18 mouse cellular contexts compared by ENCODE assay signal in the genomic region with DNA sequence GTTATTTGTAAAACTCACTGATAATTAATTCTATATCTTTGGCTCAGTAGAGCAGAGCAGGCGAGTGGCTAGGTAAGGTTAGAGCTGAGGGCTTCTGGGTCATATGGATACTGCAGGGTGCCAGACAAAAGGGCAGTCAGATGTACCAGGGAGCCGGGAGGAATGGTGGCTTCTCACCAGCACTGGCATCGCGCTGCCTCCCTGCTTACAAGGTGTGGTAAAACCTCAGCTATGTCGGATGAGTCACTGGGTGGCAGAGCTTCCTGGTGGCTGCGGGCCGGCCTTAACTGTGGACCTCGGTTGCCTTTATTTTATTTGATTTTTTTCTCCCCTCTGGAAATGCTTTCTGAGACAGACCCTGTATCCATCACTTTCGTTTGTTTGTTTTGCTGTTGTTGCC. TPM values are rescaled to one million over a fixed set of nuclear protein-coding genes. Genes with fewer than 3 reads are reported as not detected.
DNase-seq lines count a peak whose midpoint lies in the region; ATAC-seq and TF ChIP-seq lines count a peak whose summit lies in the region.
"Had no signal": no experiment of that assay in that cellular context is flagged by ENCODE, and none has a peak within 500 bp of the region (broad histone marks: within the 10 kb centered on the region; RNA-seq: fewer than 3 reads in every experiment).

No protein-coding gene starts in this region.

- DNase-seq in limb, embryonic 10.5 days (ENCODE audit: low spot score): no peak
- DNase-seq in fat pad, adult 2 months (ENCODE audit: extremely low read depth, low read depth, low spot score): peak; percentile 50
- DNase-seq in stomach, postnatal 0 days (ENCODE audit: low spot score): peak; percentile 64
- DNase-seq in kidney, adult 11 months: no peak
- no peak for DNase-seq in heart, postnatal 36 days
- DNase-seq: adrenal gland, adult 8-10 months; B cell, adult 2 months; cerebellum, adult 8-10 months; gastrocnemius, postnatal 10 days; heart, adult 2 months; lung, embryonic 14.5 days; right cerebral cortex, postnatal 4 days had no signal

- no peak overlapping the region for H3K9ac ChIP-seq in limb, embryonic 12.5 days (replicated peaks)
- H3K9ac ChIP-seq in liver, embryonic 15.5 days: no peak overlapping the region
- H3K9ac ChIP-seq in stomach, postnatal 0 days (ENCODE audit: low read length): no peak overlapping the region
- H3K9ac ChIP-seq: forebrain, embryonic 13.5 days; lung, embryonic 14.5 days had no signal

- no peak overlapping the region for H3K4me3 ChIP-seq in limb, embryonic 12.5 days (replicated peaks)
- no peak overlapping the region for H3K4me3 ChIP-seq in limb, embryonic 10.5 days
- no peak overlapping the region for H3K4me3 ChIP-seq in liver, embryonic 15.5 days (replicated peaks)
- no peak overlapping the region for H3K4me3 ChIP-seq in stomach, postnatal 0 days (ENCODE audit: low read depth, low read length)
- H3K4me3 ChIP-seq: embryonic facial prominence, embryonic 10.5 days; forebrain, embryonic 13.5 days; heart, adult 2 months; hindbrain, embryonic 10.5 days had no signal

- H3K4me1 ChIP-seq in limb, embryonic 12.5 days (replicated peaks): peaks cover 46% of the 10 kb centered on the region
- H3K4me1 ChIP-seq in limb, embryonic 10.5 days: peaks cover 59% of the 10 kb centered on the region
- H3K4me1 ChIP-seq in liver, embryonic 15.5 days (replicated peaks): peaks cover 30% of the 10 kb centered on the region
- H3K4me1 ChIP-seq in stomach, postnatal 0 days (replicated peaks; ENCODE audit: control insufficient read depth, insufficient read depth): no peaks in the 10 kb centered on the region

- 0 out of 2 replicates have a peak, but pooled peaks cover 4% of the 10 kb centered on the region for H3K9me3 ChIP-seq in limb, embryonic 12.5 days
- no peaks in the 10 kb centered on the region for H3K9me3 ChIP-seq in limb, embryonic 10.5 days (replicated peaks)
- H3K9me3 ChIP-seq in liver, embryonic 15.5 days (replicated peaks): no peaks in the 10 kb centered on the region
- no peaks in the 10 kb centered on the region for H3K9me3 ChIP-seq in stomach, postnatal 0 days (ENCODE audit: control insufficient read depth, low read length)
- H3K9me3 ChIP-seq: embryonic facial prominence, embryonic 10.5 days; forebrain, embryonic 13.5 days; hindbrain, embryonic 10.5 days had no signal

- intact Hi-C loops in heart, postnatal 36 days (cut with DNase I): no loop called here

- TF ChIP-seq EP300 in stomach, postnatal 0 days (optimal IDR thresholded peaks at IDR 0.05): no peak

- no peaks in the 10 kb centered on the region for H3K36me3 ChIP-seq in limb, embryonic 12.5 days
- no peaks in the 10 kb centered on the region for H3K36me3 ChIP-seq in limb, embryonic 10.5 days
- H3K36me3 ChIP-seq in liver, embryonic 15.5 days (replicated peaks): no peaks in the 10 kb centered on the region
- H3K36me3 ChIP-seq in stomach, postnatal 0 days (ENCODE audit: control insufficient read depth, insufficient read depth, low read length): no peaks in the 10 kb centered on the region
- H3K36me3 ChIP-seq: embryonic facial prominence, embryonic 10.5 days; hindbrain, embryonic 10.5 days had no signal

- TF ChIP-seq CTCF in stomach, postnatal 0 days (IDR thresholded peaks at IDR 0.05; ENCODE audit: low read depth): no peak

- ATAC-seq in limb, embryonic 12.5 days (ENCODE audit: insufficient number of reproducible peaks, insufficient read depth, low FRiP score, low TSS enrichment, low read depth): no peak
- ATAC-seq in liver, embryonic 15.5 days (ENCODE audit: insufficient read depth): no peak
- peak; percentile 81 for ATAC-seq in stomach, postnatal 0 days (ENCODE audit: low FRiP score, low TSS enrichment)
- ATAC-seq: forebrain, embryonic 13.5 days; midbrain, embryonic 16.5 days had no signal

- 79% methylated on average over 9 of the region's 9 CpGs for WGBS in limb, embryonic 12.5 days
- WGBS in limb, embryonic 10.5 days: 83% methylated on average over 9 of the region's 9 CpGs
- 65% methylated on average over 9 of the region's 9 CpGs for WGBS in liver, embryonic 15.5 days (ENCODE audit: insufficient replicate concordance)
- 58% methylated on average over 9 of the region's 9 CpGs for WGBS in stomach, postnatal 0 days

- H3K27me3 ChIP-seq in limb, embryonic 12.5 days: peaks cover 30% of the 10 kb centered on the region
- peaks cover 41% of the 10 kb centered on the region for H3K27me3 ChIP-seq in limb, embryonic 10.5 days (ENCODE audit: low read depth, poor library complexity, severe bottlenecking)
- peaks cover 16% of the 10 kb centered on the region for H3K27me3 ChIP-seq in liver, embryonic 15.5 days
- no peaks in the 10 kb centered on the region for H3K27me3 ChIP-seq in stomach, postnatal 0 days (ENCODE audit: control insufficient read depth, insufficient read depth, low read length)

- 0 out of 2 replicates have a peak overlapping the region, but pooled peaks have one; percentile 13 for H3K27ac ChIP-seq in limb, embryonic 12.5 days
- no peak overlapping the region for H3K27ac ChIP-seq in limb, embryonic 10.5 days
- H3K27ac ChIP-seq in liver, embryonic 15.5 days (replicated peaks): 0 out of 2 replicates have a peak overlapping the region, but pooled peaks have one; percentile 73
- peak overlapping the region; percentile 75 for H3K27ac ChIP-seq in stomach, postnatal 0 days (replicated peaks)
- H3K27ac ChIP-seq: forebrain, embryonic 13.5 days; heart, adult 2 months; hindbrain, embryonic 10.5 days had no signal

- H3K4me2 ChIP-seq in limb, embryonic 12.5 days: no peak overlapping the region
- H3K4me2 ChIP-seq in liver, embryonic 15.5 days: peak overlapping the region; percentile 43
- no peak overlapping the region; the same call in 1 of the 2 replicates for H3K4me2 ChIP-seq in stomach, postnatal 0 days (replicated peaks; ENCODE audit: low read depth)
- H3K4me2 ChIP-seq: forebrain, embryonic 13.5 days; lung, embryonic 14.5 days had no signal

RNA-seq across cellular contexts. Expression of a gene that starts 6.0 kb away (rescaled TPM):
- 230 and 234 TPM in 2 replicates for polyA plus RNA-seq in limb, embryonic 12.5 days (2016; fragmentation: Nextera tagmentation; extraction: Ambion mirVana)
- polyA plus RNA-seq in limb, embryonic 10.5 days (2016; fragmentation: Nextera tagmentation; extraction: Ambion mirVana): 265 and 282 TPM in 2 replicates
- 41.0 and 41.9 TPM in 2 replicates for polyA plus RNA-seq in liver, embryonic 15.5 days (2015; fragmentation: Nextera tagmentation; extraction: Ambion mirVana)
- polyA plus RNA-seq in stomach, postnatal 0 days (2015; fragmentation: Nextera tagmentation; extraction: Ambion mirVana): 42.9 and 46.2 TPM in 2 replicates
- total RNA-seq in heart, postnatal 36 days (2021): 10 to 100 TPM; 28.6 to 37.1 TPM

Comparison
In these comparisons a context has a peak if more than half of its experiments do, and no peak if none do; other contexts are left out.
1. DNase-seq: peak in fat pad, adult 2 months (single experiment) and stomach, postnatal 0 days (single experiment); none in limb, embryonic 10.5 days (single experiment), kidney, adult 11 months (single experiment) and heart, postnatal 36 days (0 of 2).